30 mouse cellular contexts compared by ENCODE assay signal in the genomic region with DNA sequence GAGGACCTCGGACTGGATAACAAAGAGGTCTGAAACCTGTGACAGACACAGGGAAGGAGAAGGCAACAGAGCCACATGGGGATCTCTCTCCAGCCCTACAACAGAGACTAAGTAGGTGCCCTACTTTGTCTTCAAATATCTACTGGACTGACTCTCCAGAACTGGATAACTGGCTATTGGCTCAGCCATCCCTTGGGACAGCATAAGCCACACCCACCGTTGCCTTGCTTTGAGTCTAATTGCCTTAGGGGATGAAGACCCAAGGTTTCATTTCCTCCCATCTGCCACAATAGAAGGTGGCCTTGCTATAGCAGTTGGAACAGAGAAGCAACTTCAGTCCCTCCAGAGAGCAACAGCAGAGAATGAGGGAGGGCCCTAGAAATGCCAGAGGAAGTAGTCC. TPM values are rescaled to one million over a fixed set of nuclear protein-coding genes. Genes with fewer than 3 reads are reported as not detected.
A peak's percentile ranks its signal among the peaks of the same experiment; 100 is the strongest.
DNase-seq lines count a peak whose midpoint lies in the region; TF ChIP-seq lines count a peak whose summit lies in the region.
"Had no signal": no experiment of that assay in that cellular context is flagged by ENCODE, and none has a peak within 500 bp of the region (broad histone marks: within the 10 kb centered on the region; RNA-seq: fewer than 3 reads in every experiment).

No protein-coding gene starts in this region.

- H3K27ac ChIP-seq in gastrocnemius, adult 2 months: peak overlapping the region; percentile 58
- 0 out of 2 replicates have a peak overlapping the region, but pooled peaks have one; percentile 32 for H3K27ac ChIP-seq in limb, embryonic 10.5 days
- H3K27ac ChIP-seq: forebrain, embryonic 13.5 days; hindbrain, embryonic 12.5 days; limb, embryonic 13.5 days; liver, embryonic 12.5 days; stomach, postnatal 0 days had no signal

- TF ChIP-seq CTCF in gastrocnemius, adult 2 months (IDR thresholded peaks at IDR 0.05): no peak

- intact Hi-C loops in gastrocnemius, adult 2 months (cut with DNase I): no loop called here
- intact Hi-C loops in gastrocnemius, postnatal 36 days (cut with DNase I): no loop called here

- H3K27me3 ChIP-seq in limb, embryonic 10.5 days (ENCODE audit: low read depth, poor library complexity, severe bottlenecking): no peaks in the 10 kb centered on the region
- H3K27me3 ChIP-seq: forebrain, embryonic 13.5 days; hindbrain, embryonic 12.5 days; liver, embryonic 12.5 days; megakaryocyte, embryonic 14.5 days had no signal

- no peak overlapping the region for H3K4me3 ChIP-seq in gastrocnemius, adult 2 months
- no peak overlapping the region for H3K4me3 ChIP-seq in limb, embryonic 10.5 days
- H3K4me3 ChIP-seq: erythroblast, embryonic 14.5 days; forebrain, embryonic 13.5 days; hindbrain, embryonic 12.5 days; limb, embryonic 13.5 days; liver, embryonic 12.5 days; megakaryocyte, embryonic 14.5 days had no signal

- DNase-seq in gastrocnemius, adult 2 months: no peak
- no peak for DNase-seq in gastrocnemius, postnatal 36 days
- DNase-seq in 3T3-L1 (ENCODE audit: low read depth, low spot score): peak; percentile 36
- peak; percentile 28 for DNase-seq in ES-CJ7 (ENCODE audit: low read depth, low spot score)
- DNase-seq in limb, embryonic 10.5 days (ENCODE audit: low spot score): no peak
- no peak for DNase-seq in lung, postnatal 4 days
- DNase-seq in adrenal gland, postnatal 14 days: no peak
- DNase-seq: adrenal gland, postnatal 36 days; cerebellum, adult 18-20 months; cerebellum, postnatal 10 days; gastrocnemius, postnatal 25 days; kidney, adult 8-10 months; kidney, postnatal 10 days; liver, postnatal 0 days; lung, postnatal 36 days; midbrain, embryonic 14.5 days; retina, postnatal 1 day; right cerebral cortex, postnatal 14 days; thymus, adult 18-20 months; thymus, postnatal 25 days had no signal

- peaks cover 30% of the 10 kb centered on the region for H3K4me1 ChIP-seq in limb, embryonic 10.5 days
- H3K4me1 ChIP-seq: forebrain, embryonic 13.5 days; hindbrain, embryonic 12.5 days; liver, embryonic 12.5 days; megakaryocyte, embryonic 14.5 days had no signal

- no peaks in the 10 kb centered on the region for H3K36me3 ChIP-seq in limb, embryonic 10.5 days
- H3K36me3 ChIP-seq: hindbrain, embryonic 12.5 days; limb, embryonic 13.5 days; liver, embryonic 12.5 days had no signal

- WGBS in limb, embryonic 10.5 days: 84% methylated on average over 2 of the region's 2 CpGs

- H3K9me3 ChIP-seq in limb, embryonic 10.5 days (replicated peaks): no peaks in the 10 kb centered on the region; the same call in 1 of the 2 replicates
- H3K9me3 ChIP-seq: forebrain, embryonic 13.5 days had no signal

RNA-seq across cellular contexts. Expression of gene Ror2, which starts 37.7 kb away (rescaled TPM):
- under 1 TPM; 0.20 to 0.84 TPM for total RNA-seq in gastrocnemius, adult 2 months (2021)
- total RNA-seq in gastrocnemius, postnatal 36 days (2021): 1 to 10 TPM in 1 of 2 experiments, under 1 TPM in 1; 0.32 to 1.2 TPM
- 37.9 and 40.1 TPM in 2 replicates for polyA plus RNA-seq in limb, embryonic 10.5 days (2016; fragmentation: Nextera tagmentation; extraction: Ambion mirVana)
- 6.7 and 8.3 TPM in 2 replicates for total RNA-seq in adrenal gland, postnatal 14 days (2021)
- total RNA-seq: common myeloid progenitor, adult 5-6 weeks; MEL; monocyte, adult 5-6 weeks had no signal
- polyA plus RNA-seq: erythroblast, embryonic 14.5 days had no signal

RNA-seq across cellular contexts. Expression of gene Sptlc1, which starts 53.5 kb away (rescaled TPM):
- total RNA-seq in gastrocnemius, adult 2 months (2021): 10 to 100 TPM; 10.4 to 10.6 TPM
- 1 to 10 TPM; 9.1 to 9.3 TPM for total RNA-seq in gastrocnemius, postnatal 36 days (2021)
- polyA plus RNA-seq in limb, embryonic 10.5 days (2016; fragmentation: Nextera tagmentation; extraction: Ambion mirVana): 32.2 and 34.6 TPM in 2 replicates
- total RNA-seq in adrenal gland, postnatal 14 days (2021): 40.4 and 40.8 TPM in 2 replicates
- total RNA-seq: MEL had no signal

Comparison
In these comparisons a context has a peak if more than half of its experiments do, and no peak if none do; other contexts are left out.
1. DNase-seq: peak in 3T3-L1 (single experiment) and ES-CJ7 (single experiment); none in gastrocnemius, adult 2 months (single experiment), gastrocnemius, postnatal 36 days (0 of 2), limb, embryonic 10.5 days (single experiment), lung, postnatal 4 days (0 of 2) and adrenal gland, postnatal 14 days (single experiment).